Mouse (Mus musculus) myocyte (in vitro differentiated cells): ENCODE data around the gene Gm15056.

ENCODE experiments used
- CEBPB ChIP-seq: IDR thresholded peaks from 2 replicates; pipeline ENCODE4 v1.6.1; 2011; ENCODE audit warnings: mild to moderate bottlenecking, moderate library complexity; ENCODE audit not compliant: poor library complexity, insufficient read depth, severe bottlenecking
- POLR2AphosphoS2 ChIP-seq: IDR thresholded peaks from one replicate; pipeline ENCODE4 v1.6.1; 2011; ENCODE audit warnings: low read depth, control low read depth; ENCODE audit not compliant: insufficient read length
- USF1 ChIP-seq: IDR thresholded peaks from one replicate; pipeline ENCODE4 v1.6.1; 2011; ENCODE audit warnings: low read depth, mild to moderate bottlenecking, control low read depth, moderate library complexity

- no peak for TF ChIP-seq CEBPB
- TF ChIP-seq POLR2AphosphoS2, result no peak
- TF ChIP-seq USF1, result no peak
Observed at GRCm38 (mm10) chr8:20921971-20922370, 19.5 kb upstream of the Gm15056 start, which contains the start of gene Gm6040.
